Mouse (Mus musculus): ENCODE data around the gene Cat. TPM values are rescaled to one million over a fixed set of nuclear protein-coding genes. Genes with fewer than 3 reads are reported as not detected.

The Cat gene
- polyA plus RNA-seq, 1 experiment from 2014 or later: 173 TPM

GRCm38 (mm10) chr2:103466984-103467588 is 17.9 kb downstream of the Cat start:
- H3K36me3 ChIP-seq (ENCODE audit: control insufficient read depth, insufficient read depth): peaks cover 71% of the 10 kb centered on the region
- no peak overlapping the region for H3K9ac ChIP-seq (ENCODE audit: low read depth, low read length)
- H3K27me3 ChIP-seq (replicated peaks; ENCODE audit: control insufficient read depth, insufficient read depth, low read length): no peaks in the 10 kb centered on the region
- no peak overlapping the region for H3K4me2 ChIP-seq (replicated peaks; ENCODE audit: low read depth)
- no peak overlapping the region for H3K27ac ChIP-seq (ENCODE audit: low read depth, low read length)
- H3K4me3 ChIP-seq (ENCODE audit: low read depth, low read length): no peak overlapping the region
- whole genome bisulfite sequencing: 37% methylated on average over 10 of the region's 10 CpGs
- H3K9me3 ChIP-seq (ENCODE audit: control insufficient read depth): no peaks in the 10 kb centered on the region
- ATAC-seq: peak; percentile 62
- TF ChIP-seq CTCF (IDR thresholded peaks at IDR 0.05; ENCODE audit: low read depth): no peak
- H3K4me1 ChIP-seq (replicated peaks; ENCODE audit: control insufficient read depth, insufficient read depth, low read length): no peaks in the 10 kb centered on the region

- Histone ChIP-seq H3K9ac (ENCODE audit: low read depth, low read length) (no peak overlapping the region), H3K36me3 (ENCODE audit: control insufficient read depth, insufficient read depth) (peaks cover 76% of the 10 kb centered on the region), H3K4me2 (replicated peaks; ENCODE audit: low read depth) (no peak overlapping the region), H3K9me3 (ENCODE audit: control insufficient read depth) (no peaks in the 10 kb centered on the region), H3K27me3 (replicated peaks; ENCODE audit: control insufficient read depth, insufficient read depth, low read length) (no peaks in the 10 kb centered on the region), H3K4me3 (ENCODE audit: low read depth, low read length) (no peak overlapping the region), H3K4me1 (replicated peaks; ENCODE audit: control insufficient read depth, insufficient read depth, low read length) (no peaks in the 10 kb centered on the region), H3K27ac (ENCODE audit: low read depth, low read length) (no peak overlapping the region)
- 67% methylated on average over 3 of the region's 3 CpGs for WGBS
- no peak for TF ChIP-seq CTCF (IDR thresholded peaks at IDR 0.05; ENCODE audit: low read depth)
- ATAC-seq: no peak
Measured at GRCm38 (mm10) chr2:103466272-103466671, 18.7 kb downstream of the Cat start.

- no peaks in the 10 kb centered on the region for H3K27me3 ChIP-seq (replicated peaks; ENCODE audit: control insufficient read depth, insufficient read depth, low read length)
- no peak for ATAC-seq
- H3K4me3 ChIP-seq (ENCODE audit: low read depth, low read length): no peak overlapping the region
- H3K9ac ChIP-seq (ENCODE audit: low read depth, low read length): no peak overlapping the region
- H3K27ac ChIP-seq (ENCODE audit: low read depth, low read length): no peak overlapping the region
- H3K36me3 ChIP-seq (ENCODE audit: control insufficient read depth, insufficient read depth): peaks cover 77% of the 10 kb centered on the region
- no peaks in the 10 kb centered on the region for H3K9me3 ChIP-seq (ENCODE audit: control insufficient read depth)
- no peak overlapping the region for H3K4me2 ChIP-seq (replicated peaks; ENCODE audit: low read depth)
- TF ChIP-seq CTCF (IDR thresholded peaks at IDR 0.05; ENCODE audit: low read depth): no peak
- no peaks in the 10 kb centered on the region for H3K4me1 ChIP-seq (replicated peaks; ENCODE audit: control insufficient read depth, insufficient read depth, low read length)
- 91% methylated on average over 11 of the region's 11 CpGs for WGBS
Measured at GRCm38 (mm10) chr2:103465429-103465828, 19.5 kb downstream of the Cat start.

GRCm38 (mm10) chr2:103464524-103464923 is 20.4 kb downstream of the Cat start:
- no peak overlapping the region for H3K4me3 ChIP-seq (ENCODE audit: low read depth, low read length)
- TF ChIP-seq CTCF (IDR thresholded peaks at IDR 0.05; ENCODE audit: low read depth): no peak
- WGBS: 96% methylated on average over 8 of the region's 8 CpGs
- no peaks in the 10 kb centered on the region for H3K4me1 ChIP-seq (replicated peaks; ENCODE audit: control insufficient read depth, insufficient read depth, low read length)
- peaks cover 77% of the 10 kb centered on the region for H3K36me3 ChIP-seq (ENCODE audit: control insufficient read depth, insufficient read depth)
- no peak overlapping the region for H3K9ac ChIP-seq (ENCODE audit: low read depth, low read length)
- no peak for ATAC-seq
- H3K4me2 ChIP-seq (replicated peaks; ENCODE audit: low read depth): no peak overlapping the region
- no peaks in the 10 kb centered on the region for H3K27me3 ChIP-seq (replicated peaks; ENCODE audit: control insufficient read depth, insufficient read depth, low read length)
- H3K27ac ChIP-seq (ENCODE audit: low read depth, low read length): no peak overlapping the region
- H3K9me3 ChIP-seq (ENCODE audit: control insufficient read depth): no peaks in the 10 kb centered on the region

- Histone ChIP-seq H3K9me3 (ENCODE audit: control insufficient read depth) (no peaks in the 10 kb centered on the region), H3K36me3 (ENCODE audit: control insufficient read depth, insufficient read depth) (peaks cover 75% of the 10 kb centered on the region), H3K4me1 (replicated peaks; ENCODE audit: control insufficient read depth, insufficient read depth, low read length) (no peaks in the 10 kb centered on the region), H3K27ac (ENCODE audit: low read depth, low read length) (no peak overlapping the region; the same call in 1 of the 2 replicates), H3K27me3 (replicated peaks; ENCODE audit: control insufficient read depth, insufficient read depth, low read length) (no peaks in the 10 kb centered on the region), H3K9ac (ENCODE audit: low read depth, low read length) (no peak overlapping the region), H3K4me2 (replicated peaks; ENCODE audit: low read depth) (no peak overlapping the region), H3K4me3 (ENCODE audit: low read depth, low read length) (no peak overlapping the region)
- no peak for ATAC-seq
- TF ChIP-seq CTCF (IDR thresholded peaks at IDR 0.05; ENCODE audit: low read depth): no peak
- 92% methylated on average over 4 of the region's 5 CpGs for WGBS
Measured at GRCm38 (mm10) chr2:103462746-103463145, 22.2 kb downstream of the Cat start.

GRCm38 (mm10) chr2:103461743-103462142 is 23.2 kb downstream of the Cat start:
- H3K27me3 ChIP-seq (replicated peaks; ENCODE audit: control insufficient read depth, insufficient read depth, low read length): no peaks in the 10 kb centered on the region
- no peak for ATAC-seq
- 44% methylated on average over 9 of the region's 9 CpGs for WGBS
- 0 out of 2 replicates have a peak overlapping the region, but pooled peaks have one; percentile 15 for H3K27ac ChIP-seq (ENCODE audit: low read depth, low read length)
- H3K4me2 ChIP-seq (replicated peaks; ENCODE audit: low read depth): no peak overlapping the region
- no peaks in the 10 kb centered on the region for H3K9me3 ChIP-seq (ENCODE audit: control insufficient read depth)
- H3K4me3 ChIP-seq (ENCODE audit: low read depth, low read length): no peak overlapping the region
- H3K9ac ChIP-seq (ENCODE audit: low read depth, low read length): no peak overlapping the region
- no peaks in the 10 kb centered on the region for H3K4me1 ChIP-seq (replicated peaks; ENCODE audit: control insufficient read depth, insufficient read depth, low read length)
- TF ChIP-seq CTCF (IDR thresholded peaks at IDR 0.05; ENCODE audit: low read depth): no peak
- peaks cover 79% of the 10 kb centered on the region for H3K36me3 ChIP-seq (ENCODE audit: control insufficient read depth, insufficient read depth)

All from intestine, postnatal 0 days (tissue).